Comparison of ENCODE assay signal across 9 mouse cellular contexts in genomic region chr6:57533410-57533809, GRCm38 (mm10). TPM values are rescaled to one million over a fixed set of nuclear protein-coding genes. Genes with fewer than 3 reads are reported as not detected.
DNase-seq lines count a peak whose midpoint lies in the region; ATAC-seq lines count a peak whose summit lies in the region.
"Had no signal": no experiment of that assay in that cellular context is flagged by ENCODE, and none has a peak within 500 bp of the region (broad histone marks: within the 10 kb centered on the region; RNA-seq: fewer than 3 reads in every experiment).

No protein-coding gene starts in this region.

- WGBS in heart, embryonic 10.5 days: 35% methylated on average over 2 of the region's 2 CpGs
- WGBS in midbrain, embryonic 13.5 days: 75% methylated on average over 2 of the region's 2 CpGs
- WGBS in midbrain, embryonic 11.5 days: 68% methylated on average over 2 of the region's 2 CpGs
- WGBS in limb, embryonic 12.5 days: 57% methylated on average over 2 of the region's 2 CpGs
- 28% methylated on average over 2 of the region's 2 CpGs for WGBS in stomach, embryonic 15.5 days

- intact Hi-C loops in heart, postnatal 10 days (cut with DNase I): no loop called here

- H3K27me3 ChIP-seq in heart, embryonic 10.5 days (ENCODE audit: insufficient read depth, poor library complexity, severe bottlenecking): no peaks in the 10 kb centered on the region
- no peaks in the 10 kb centered on the region for H3K27me3 ChIP-seq in midbrain, embryonic 13.5 days
- H3K27me3 ChIP-seq in midbrain, embryonic 11.5 days (ENCODE audit: control insufficient read depth, insufficient read depth, low read length): no peaks in the 10 kb centered on the region
- H3K27me3 ChIP-seq in limb, embryonic 12.5 days: no peaks in the 10 kb centered on the region
- no peaks in the 10 kb centered on the region for H3K27me3 ChIP-seq in stomach, embryonic 15.5 days (replicated peaks)

- H3K9ac ChIP-seq in midbrain, embryonic 13.5 days (replicated peaks): peak overlapping the region; percentile 85; the same call in 1 of the 2 replicates
- H3K9ac ChIP-seq in midbrain, embryonic 11.5 days (ENCODE audit: low read length): no peak overlapping the region
- H3K9ac ChIP-seq in limb, embryonic 12.5 days (replicated peaks): no peak overlapping the region
- no peak overlapping the region for H3K9ac ChIP-seq in stomach, embryonic 15.5 days

- H3K4me2 ChIP-seq in midbrain, embryonic 13.5 days (replicated peaks): peak overlapping the region; percentile 80; the same call in 1 of the 2 replicates
- no peak overlapping the region; the same call in 1 of the 2 replicates for H3K4me2 ChIP-seq in midbrain, embryonic 11.5 days
- peak overlapping the region; percentile 79 for H3K4me2 ChIP-seq in limb, embryonic 12.5 days
- H3K4me2 ChIP-seq in stomach, embryonic 15.5 days: peak overlapping the region; percentile 76

- H3K4me1 ChIP-seq in heart, embryonic 10.5 days: peaks cover 29% of the 10 kb centered on the region
- peaks cover 13% of the 10 kb centered on the region for H3K4me1 ChIP-seq in midbrain, embryonic 13.5 days (replicated peaks)
- H3K4me1 ChIP-seq in midbrain, embryonic 11.5 days (ENCODE audit: control insufficient read depth, insufficient read depth, low read length): peaks cover 8% of the 10 kb centered on the region
- peaks cover 12% of the 10 kb centered on the region for H3K4me1 ChIP-seq in limb, embryonic 12.5 days (replicated peaks)
- H3K4me1 ChIP-seq in stomach, embryonic 15.5 days: no peaks in the 10 kb centered on the region; the same call in 1 of the 2 replicates

- no peak for ATAC-seq in midbrain, embryonic 13.5 days
- no peak for ATAC-seq in midbrain, embryonic 11.5 days (ENCODE audit: low FRiP score)
- no peak for ATAC-seq in limb, embryonic 12.5 days (ENCODE audit: insufficient number of reproducible peaks, insufficient read depth, low FRiP score, low TSS enrichment, low read depth)
- no peak for ATAC-seq in stomach, embryonic 15.5 days (ENCODE audit: insufficient read depth, low FRiP score, low read depth)

- peak overlapping the region; percentile 75 for H3K4me3 ChIP-seq in heart, embryonic 10.5 days
- H3K4me3 ChIP-seq in midbrain, embryonic 13.5 days (replicated peaks): peak overlapping the region; percentile 86; the same call in 1 of the 2 replicates
- H3K4me3 ChIP-seq in midbrain, embryonic 11.5 days (ENCODE audit: low read depth, low read length): no peak overlapping the region
- H3K4me3 ChIP-seq in limb, embryonic 12.5 days (replicated peaks): no peak overlapping the region
- peak overlapping the region; percentile 59; the same call in 1 of the 2 replicates for H3K4me3 ChIP-seq in stomach, embryonic 15.5 days (replicated peaks)

- H3K36me3 ChIP-seq in heart, embryonic 10.5 days: no peaks in the 10 kb centered on the region
- no peaks in the 10 kb centered on the region for H3K36me3 ChIP-seq in midbrain, embryonic 13.5 days
- H3K36me3 ChIP-seq in midbrain, embryonic 11.5 days (ENCODE audit: control insufficient read depth, insufficient read depth, low read length): no peaks in the 10 kb centered on the region
- H3K36me3 ChIP-seq in limb, embryonic 12.5 days: no peaks in the 10 kb centered on the region
- H3K36me3 ChIP-seq in stomach, embryonic 15.5 days: no peaks in the 10 kb centered on the region

- no peaks in the 10 kb centered on the region for H3K9me3 ChIP-seq in heart, embryonic 10.5 days
- H3K9me3 ChIP-seq in midbrain, embryonic 13.5 days: no peaks in the 10 kb centered on the region
- H3K9me3 ChIP-seq in midbrain, embryonic 11.5 days (ENCODE audit: control insufficient read depth, low read length): no peaks in the 10 kb centered on the region
- H3K9me3 ChIP-seq in limb, embryonic 12.5 days: no peaks in the 10 kb centered on the region
- H3K9me3 ChIP-seq in stomach, embryonic 15.5 days: no peaks in the 10 kb centered on the region

- H3K27ac ChIP-seq in heart, embryonic 10.5 days: peak overlapping the region; percentile 91
- H3K27ac ChIP-seq in midbrain, embryonic 13.5 days: no peak overlapping the region
- H3K27ac ChIP-seq in midbrain, embryonic 11.5 days (ENCODE audit: low read depth, low read length): no peak overlapping the region
- H3K27ac ChIP-seq in limb, embryonic 12.5 days: no peak overlapping the region
- no peak overlapping the region for H3K27ac ChIP-seq in stomach, embryonic 15.5 days

- DNase-seq in heart, embryonic 10.5 days (ENCODE audit: low spot score): no peak
- DNase-seq in heart, postnatal 10 days: no peak
- no peak for DNase-seq in midbrain, embryonic 11.5 days (ENCODE audit: low spot score, missing footprints)
- no peak for DNase-seq in gastrocnemius, postnatal 10 days
- DNase-seq in gastrocnemius, adult 8-10 months (ENCODE audit: low spot score in 2 of 2): no peak
- DNase-seq: lung, adult 18-20 months had no signal

RNA-seq across cellular contexts. Expression of gene Ppm1k, which starts 1.9 kb away (rescaled TPM):
- 9.2 and 14.1 TPM in 2 replicates for polyA plus RNA-seq in heart, embryonic 10.5 days (2016; fragmentation: Nextera tagmentation; extraction: Ambion mirVana)
- total RNA-seq in heart, postnatal 10 days (2021): 10 to 100 TPM; 19.1 to 23.2 TPM
- 6.3 and 7.5 TPM in 2 replicates for polyA plus RNA-seq in midbrain, embryonic 13.5 days (2015; fragmentation: Nextera tagmentation; extraction: Ambion mirVana)
- 5.6 and 5.7 TPM in 2 replicates for polyA plus RNA-seq in midbrain, embryonic 11.5 days (2014; fragmentation: Nextera tagmentation; extraction: Ambion mirVana)
- polyA plus RNA-seq in limb, embryonic 12.5 days (2016; fragmentation: Nextera tagmentation; extraction: Ambion mirVana): 5.2 and 6.3 TPM in 2 replicates
- polyA plus RNA-seq in stomach, embryonic 15.5 days (2015; fragmentation: Nextera tagmentation; extraction: Ambion mirVana): 4.5 and 4.9 TPM in 2 replicates
- 10 to 100 TPM in 1 of 2 experiments, 1 to 10 TPM in 1; 7.9 to 11.1 TPM for total RNA-seq in gastrocnemius, postnatal 10 days (2021)
- total RNA-seq in gastrocnemius, adult 8-10 months (2022): 10 to 100 TPM; 11.5 to 21.2 (median 15.5) TPM

RNA-seq across cellular contexts. Expression of gene Herc6, which starts 47.4 kb away (rescaled TPM):
- 5.4 and 5.8 TPM in 2 replicates for polyA plus RNA-seq in heart, embryonic 10.5 days (2016; fragmentation: Nextera tagmentation; extraction: Ambion mirVana)
- 1 to 10 TPM; 2.4 to 3.6 TPM for total RNA-seq in heart, postnatal 10 days (2021)
- polyA plus RNA-seq in midbrain, embryonic 13.5 days (2015; fragmentation: Nextera tagmentation; extraction: Ambion mirVana): 0.82 and 1.3 TPM in 2 replicates
- 2.3 and 3.2 TPM in 2 replicates for polyA plus RNA-seq in midbrain, embryonic 11.5 days (2014; fragmentation: Nextera tagmentation; extraction: Ambion mirVana)
- 2.6 and 3.0 TPM in 2 replicates for polyA plus RNA-seq in limb, embryonic 12.5 days (2016; fragmentation: Nextera tagmentation; extraction: Ambion mirVana)
- 2.6 and 3.5 TPM in 2 replicates for polyA plus RNA-seq in stomach, embryonic 15.5 days (2015; fragmentation: Nextera tagmentation; extraction: Ambion mirVana)
- total RNA-seq in gastrocnemius, postnatal 10 days (2021): 1 to 10 TPM; 1.5 to 1.9 TPM
- 1 to 10 TPM in 1 of 4 experiments, under 1 TPM in 3; 0.12 to 1.6 (median 0.61) TPM for total RNA-seq in gastrocnemius, adult 8-10 months (2022)

Comparison
In these comparisons a context has a peak if more than half of its experiments do, and no peak if none do; other contexts are left out.
1. H3K4me3 ChIP-seq: peak in heart, embryonic 10.5 days (single experiment), midbrain, embryonic 13.5 days (single experiment) and stomach, embryonic 15.5 days (single experiment); none in midbrain, embryonic 11.5 days (single experiment) and limb, embryonic 12.5 days (single experiment).